Mouse (Mus musculus) kidney, embryonic 16.5 days (tissue): ENCODE data around the gene Mrpl53. TPM values are rescaled to one million over a fixed set of nuclear protein-coding genes. Genes with fewer than 3 reads are reported as not detected.

Experiments
- ATAC-seq: fragments of 200-750 bp; cut with Nextera tagmentation; 2 replicates; pipeline ENCODE4 v1.8.0; 2017; ENCODE audit warnings: moderate TSS enrichment; ENCODE audit not compliant: low FRiP score, low TSS enrichment
- H3K27ac ChIP-seq: fragments of 300-500 bp; sonication (generic); 2 replicates; pipeline ENCODE4 v1.5.1; 2014; ENCODE audit warnings: low read length
- H3K27me3 ChIP-seq: fragments of 300-500 bp; sonication (generic); 2 replicates; pipeline ENCODE4 v1.6.1; 2014; ENCODE audit warnings: low read length, control low read depth, mixed read lengths; ENCODE audit not compliant: insufficient read depth
- H3K36me3 ChIP-seq: fragments of 300-500 bp; sonication (generic); 2 replicates; pipeline ENCODE4 v1.6.1; 2014; ENCODE audit warnings: low read length, control low read depth, mixed read lengths; ENCODE audit not compliant: insufficient read depth
- H3K4me1 ChIP-seq: fragments of 300-500 bp; sonication (generic); 2 replicates; pipeline ENCODE4 v1.6.1; 2014; ENCODE audit warnings: low read length, control low read depth, mixed read lengths; ENCODE audit not compliant: insufficient read depth
- H3K4me2 ChIP-seq: fragments of 300-500 bp; sonication (generic); replicated peaks from 2 replicates; pipeline ENCODE4 v1.6.1; 2014; ENCODE audit warnings: low read depth, low read length
- H3K4me3 ChIP-seq: fragments of 300-500 bp; sonication (generic); 2 replicates; pipeline ENCODE4 v1.5.1; 2014; ENCODE audit warnings: mild to moderate bottlenecking, low read length
- H3K9ac ChIP-seq: fragments of 300-500 bp; sonication (generic); replicated peaks from 2 replicates; pipeline ENCODE4 v1.6.1; 2014; ENCODE audit warnings: low read length
- H3K9me3 ChIP-seq: fragments of 300-500 bp; sonication (generic); 2 replicates; pipeline ENCODE4 v1.6.1; 2016; ENCODE audit warnings: low read length, control low read depth
- WGBS: fragments of 180-500 bp; shearing (Covaris S2); extraction: QIAGEN DNeasy Blood & Tissue Kit; methylation state at CpG from one replicate; pipeline ENCODE4 v1.1.7; 2014; 5-methylcytosine and 5-hydroxymethylcytosine counted together
- polyA plus RNA-seq: library from polyadenylated mRNA; unstranded; fragments of >200 nt; fragmentation: Nextera tagmentation; extraction: Ambion mirVana; gene quantifications from 2 replicates; pipeline ENCODE4 v1.2.1, GENCODE M21; 2015

Gene Mrpl53
- polyA plus RNA-seq, 1 experiment from 2014 or later = 143 TPM

DNA sequence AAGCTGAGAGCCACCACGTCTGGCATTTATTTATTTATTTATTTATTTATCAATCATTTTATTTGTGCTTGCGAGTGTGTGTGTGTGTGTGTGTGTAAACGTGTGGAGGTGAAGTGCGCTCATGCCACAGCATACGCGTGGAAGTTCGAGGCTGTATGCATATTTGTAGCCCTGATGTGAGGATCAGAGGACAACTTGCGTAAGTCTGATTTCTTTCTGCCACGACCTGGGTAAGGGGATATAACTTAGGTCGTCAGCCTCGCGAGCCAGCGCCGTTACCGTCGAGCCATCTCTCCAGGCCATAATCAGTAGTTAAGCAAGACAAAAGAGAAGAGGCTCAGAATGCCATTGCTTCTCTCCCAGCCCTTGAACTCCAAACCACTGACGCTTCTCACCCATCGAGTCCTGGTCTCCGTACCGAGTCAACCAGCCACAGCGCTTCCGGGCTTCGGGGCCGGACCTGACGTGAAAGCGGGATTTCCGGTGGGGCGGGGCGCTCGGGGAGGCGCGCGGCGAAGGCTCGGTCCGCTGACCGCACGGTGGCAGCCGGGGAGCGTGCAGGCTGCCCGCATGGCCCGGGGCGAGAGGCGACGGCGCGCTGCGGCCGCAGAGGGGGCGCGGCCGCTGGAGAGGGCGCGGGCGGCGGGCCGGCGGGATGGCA is 6.3 kb downstream of the Mrpl53 start, which contains the start of gene Mogs:
Mogs (plus strand) TSS at position 486 of the 661 bp plus-strand sequence.
- Histone ChIP-seq H3K27me3 (no peaks in the 10 kb centered on the region), H3K4me1 (peaks cover 39% of the 10 kb centered on the region), H3K4me3 (peak within 1 kb of the TSS; percentile 72), H3K9me3 (no peaks in the 10 kb centered on the region), H3K9ac (peak within 1 kb of the TSS; percentile 69), H3K4me2 (peak within 1 kb of the TSS; percentile 90), H3K36me3 (peaks cover 17% of the 10 kb centered on the region), H3K27ac (peak within 1 kb of the TSS; percentile 82)
- ATAC-seq = peak; percentile 89
- 1% methylated on average over 40 of the region's 58 CpGs for WGBS

DNA sequence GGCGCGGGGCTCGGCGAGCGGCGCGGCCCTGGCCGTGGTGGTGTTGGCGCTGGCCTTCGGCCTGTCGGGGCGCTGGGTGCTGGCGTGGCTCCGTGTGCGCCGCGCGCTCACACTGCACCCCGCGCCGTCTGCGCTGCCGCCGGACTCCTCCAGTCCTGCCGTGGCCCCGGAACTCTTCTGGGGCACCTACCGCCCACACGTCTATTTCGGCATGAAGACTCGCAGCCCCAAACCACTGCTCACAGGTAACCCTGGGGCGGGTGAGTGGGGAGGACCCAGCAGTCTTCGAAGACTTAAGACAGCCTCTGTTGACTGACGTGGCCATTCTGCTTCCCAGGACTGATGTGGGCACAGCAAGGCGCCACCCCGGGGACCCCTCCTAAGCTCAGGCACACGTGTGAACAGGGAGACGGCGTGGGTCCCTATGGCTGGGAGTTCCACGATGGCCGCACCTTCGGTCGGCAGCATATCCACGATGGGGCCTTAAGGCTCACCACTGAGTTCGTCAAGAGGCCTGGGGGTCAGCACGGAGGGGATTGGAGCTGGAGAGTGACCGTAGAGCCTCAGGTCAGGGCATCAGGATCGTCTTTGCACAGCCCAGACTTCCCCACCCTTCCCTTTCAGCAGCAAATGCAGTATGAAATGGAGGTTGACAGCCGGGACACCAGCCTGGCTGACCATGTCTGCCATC is 7.0 kb downstream of the Mrpl53 start:
- Histone ChIP-seq H3K27me3 (no peaks in the 10 kb centered on the region), H3K9ac (peak overlapping the region; percentile 69)
- peak; percentile 59 for ATAC-seq

DNA sequence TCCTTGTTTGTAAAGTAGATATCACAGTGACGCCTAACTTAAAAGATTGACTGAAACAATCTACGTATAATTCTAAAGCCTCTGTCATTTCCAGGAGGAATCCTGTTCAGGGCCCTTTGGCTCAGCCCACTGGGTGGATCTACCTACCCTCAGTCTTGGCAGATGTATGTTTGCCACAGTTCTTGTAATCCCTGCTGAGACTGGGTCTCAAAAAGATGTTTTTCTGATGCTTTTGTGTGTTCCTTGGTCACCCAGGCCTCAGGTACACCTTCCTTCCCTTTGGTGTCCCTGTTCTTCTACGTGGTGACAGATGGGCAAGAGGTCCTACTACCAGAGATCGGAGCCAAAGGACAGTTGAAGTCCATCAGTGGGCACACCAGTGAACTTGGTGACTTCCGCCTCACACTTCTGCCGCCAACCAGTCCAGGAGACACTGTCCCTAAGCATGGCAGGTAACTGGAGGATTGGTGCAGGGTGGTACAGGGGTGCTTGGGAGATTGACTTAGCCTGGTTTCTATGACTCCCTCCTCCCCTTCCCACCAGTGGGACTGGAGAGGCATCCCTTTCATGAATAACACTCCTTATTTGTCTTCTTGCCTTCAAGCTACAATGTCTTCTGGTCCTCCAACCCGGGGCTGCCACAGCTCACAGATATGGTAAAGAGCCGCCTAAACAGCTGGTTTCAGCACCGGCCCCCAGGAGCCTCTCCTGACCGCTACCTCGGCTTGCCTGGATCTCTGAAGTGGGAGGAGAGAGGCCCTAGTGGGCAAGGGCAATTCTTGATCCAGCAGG is 7.7 kb downstream of the Mrpl53 start:
- Histone ChIP-seq H3K4me2 (peak overlapping the region; percentile 90), H3K27ac (0 out of 2 replicates have a peak overlapping the region, but pooled peaks have one; percentile 21), H3K4me1 (peaks cover 41% of the 10 kb centered on the region), H3K27me3 (no peaks in the 10 kb centered on the region), H3K36me3 (peaks cover 17% of the 10 kb centered on the region), H3K9ac (peak overlapping the region; percentile 69), H3K4me3 (peak overlapping the region; percentile 72), H3K9me3 (no peaks in the 10 kb centered on the region)
- ATAC-seq = no peak
- WGBS = 62% methylated on average over 11 of the region's 11 CpGs

More for the DNA sequence above, 7.0 kb downstream of the Mrpl53 start:
- peaks cover 41% of the 10 kb centered on the region for H3K4me1 ChIP-seq
- WGBS = under 1% methylated on average over 41 of the region's 48 CpGs
- H3K4me3 ChIP-seq = peak overlapping the region; percentile 72
- peak overlapping the region; percentile 21; the same call in 1 of the 2 replicates for H3K27ac ChIP-seq
- H3K36me3 ChIP-seq = peaks cover 17% of the 10 kb centered on the region
- peak overlapping the region; percentile 90 for H3K4me2 ChIP-seq
- H3K9me3 ChIP-seq = no peaks in the 10 kb centered on the region

DNA sequence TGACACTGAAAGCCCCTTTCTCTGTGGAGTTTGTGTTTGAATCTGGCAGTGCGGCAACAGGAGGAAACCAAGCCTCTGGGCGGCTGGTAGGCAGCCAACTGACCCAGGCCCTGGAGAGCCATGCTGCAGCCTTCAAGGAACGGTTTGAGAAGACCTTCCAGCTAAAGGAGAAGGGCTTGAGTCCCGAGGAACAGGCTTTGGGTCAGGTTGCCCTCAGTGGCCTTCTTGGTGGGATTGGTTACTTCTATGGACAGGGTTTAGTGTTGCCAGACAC is 8.3 kb downstream of the Mrpl53 start:
- H3K4me2 ChIP-seq = no peak overlapping the region
- peaks cover 43% of the 10 kb centered on the region for H3K4me1 ChIP-seq
- no peak overlapping the region for H3K4me3 ChIP-seq
- H3K36me3 ChIP-seq = peaks cover 17% of the 10 kb centered on the region
- ATAC-seq = no peak
- WGBS = 82% methylated on average over 4 of the region's 4 CpGs
- H3K27me3 ChIP-seq = no peaks in the 10 kb centered on the region
- H3K27ac ChIP-seq = no peak overlapping the region
- H3K9ac ChIP-seq = 0 out of 2 replicates have a peak overlapping the region, but pooled peaks have one; percentile 69
- no peaks in the 10 kb centered on the region for H3K9me3 ChIP-seq

DNA sequence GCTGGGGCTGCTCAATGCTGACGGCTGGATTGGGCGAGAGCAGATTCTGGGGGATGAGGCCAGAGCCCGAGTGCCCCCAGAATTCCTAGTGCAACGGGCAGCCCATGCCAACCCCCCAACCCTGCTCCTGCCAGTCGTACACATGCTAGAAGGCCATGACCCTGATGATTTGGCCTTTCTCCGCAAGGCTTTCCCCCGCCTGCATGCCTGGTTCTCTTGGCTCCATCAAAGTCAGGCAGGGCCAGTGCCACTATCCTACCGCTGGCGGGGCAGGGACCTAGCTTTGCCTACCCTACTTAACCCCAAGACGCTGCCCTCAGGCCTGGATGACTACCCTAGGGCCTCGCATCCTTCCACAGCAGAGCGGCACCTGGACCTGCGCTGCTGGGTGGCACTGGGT is 8.8 kb downstream of the Mrpl53 start:
- Histone ChIP-seq H3K9me3 (no peaks in the 10 kb centered on the region), H3K9ac (no peak overlapping the region; the same call in 1 of the 2 replicates)

DNA sequence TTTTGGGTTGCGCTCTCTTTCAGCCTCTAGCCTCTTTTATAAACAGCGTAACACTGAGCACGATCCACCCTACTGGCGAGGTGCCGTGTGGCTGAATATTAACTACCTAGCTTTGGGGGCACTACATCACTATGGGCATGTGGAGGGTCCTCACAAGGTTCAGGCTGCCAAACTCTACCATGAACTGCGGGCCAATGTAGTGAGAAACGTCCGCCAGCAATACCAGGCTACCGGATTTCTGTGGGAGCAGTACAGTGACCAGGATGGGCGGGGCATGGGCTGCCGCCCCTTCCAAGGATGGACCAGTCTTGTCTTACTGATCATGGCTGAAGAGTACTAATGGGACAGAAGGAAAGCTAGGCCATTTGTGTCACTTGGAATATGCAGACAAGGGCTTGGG is 9.5 kb downstream of the Mrpl53 start:
- Histone ChIP-seq H3K4me2 (no peak overlapping the region), H3K36me3 (peaks cover 20% of the 10 kb centered on the region), H3K27me3 (no peaks in the 10 kb centered on the region), H3K27ac (no peak overlapping the region), H3K9me3 (no peaks in the 10 kb centered on the region), H3K9ac (no peak overlapping the region), H3K4me3 (no peak overlapping the region), H3K4me1 (peaks cover 55% of the 10 kb centered on the region)
- 82% methylated on average over 11 of the region's 11 CpGs for whole genome bisulfite sequencing
- no peak for ATAC-seq

More for the DNA sequence above, 8.8 kb downstream of the Mrpl53 start:
- Histone ChIP-seq H3K27ac (no peak overlapping the region; the same call in 1 of the 2 replicates), H3K4me1 (peaks cover 48% of the 10 kb centered on the region), H3K4me2 (no peak overlapping the region), H3K27me3 (no peaks in the 10 kb centered on the region), H3K36me3 (peaks cover 17% of the 10 kb centered on the region), H3K4me3 (no peak overlapping the region)
- 87% methylated on average over 13 of the region's 13 CpGs for WGBS
- no peak for ATAC-seq

- WGBS = 61% methylated on average over 14 of the region's 14 CpGs
- Histone ChIP-seq H3K4me3 (no peak overlapping the region), H3K36me3 (peaks cover 20% of the 10 kb centered on the region), H3K27me3 (no peaks in the 10 kb centered on the region), H3K4me2 (peak overlapping the region; percentile 87; the same call in 1 of the 2 replicates), H3K9me3 (no peaks in the 10 kb centered on the region), H3K27ac (peak overlapping the region; percentile 45), H3K4me1 (peaks cover 62% of the 10 kb centered on the region), H3K9ac (peak overlapping the region; percentile 82)
- ATAC-seq = no peak
Observed at GRCm38 (mm10) chr6:83118825-83119733, 10.2 kb downstream of the Mrpl53 start.

- H3K4me3 ChIP-seq = peak overlapping the region; percentile 76
- no peaks in the 10 kb centered on the region for H3K27me3 ChIP-seq
- WGBS = 65% methylated on average over 7 of the region's 7 CpGs
- peak overlapping the region; percentile 45 for H3K27ac ChIP-seq
- peaks cover 63% of the 10 kb centered on the region for H3K4me1 ChIP-seq
- H3K9me3 ChIP-seq = no peaks in the 10 kb centered on the region
- ATAC-seq = no peak
- H3K9ac ChIP-seq = peak overlapping the region; percentile 82
- peak overlapping the region; percentile 87 for H3K4me2 ChIP-seq
- peaks cover 20% of the 10 kb centered on the region for H3K36me3 ChIP-seq
Observed at GRCm38 (mm10) chr6:83119734-83120051, 10.9 kb downstream of the Mrpl53 start.
